Mouse (Mus musculus) macrophage (primary cell): ENCODE measurements around the gene Zfp983. TPM values are rescaled to one million over a fixed set of nuclear protein-coding genes. Genes with fewer than 3 reads are reported as not detected.

Experiments used
- H3K27ac ChIP-seq: fragments of 350-480 bp; formaldehyde crosslinking; 2 replicates; pipeline ENCODE4 v1.9.0; 2021
- H3K36me3 ChIP-seq: fragments of 350-480 bp; formaldehyde crosslinking; 2 replicates; pipeline ENCODE4 v1.9.0; 2021; ENCODE audit errors: inconsistent target
- H3K4me3 ChIP-seq: fragments of 350-480 bp; formaldehyde crosslinking; 2 replicates; pipeline ENCODE4 v1.9.0; 2021; ENCODE audit errors: inconsistent target
- H3K79me2 ChIP-seq: fragments of 350-480 bp; formaldehyde crosslinking; 2 replicates; pipeline ENCODE4 v1.9.0; 2021; ENCODE audit errors: inconsistent target
- WGBS: methylation state at CpG from one replicate; pipeline ENCODE4 v1.1.7; 2026; ENCODE audit warnings: inconsistent platforms; ENCODE audit not compliant: missing documents; 5-methylcytosine and 5-hydroxymethylcytosine counted together
- polyA plus RNA-seq: library from polyadenylated mRNA; stranded (reverse); fragments of 250-400 nt; gene quantifications from 3 replicates; pipeline ENCODE4 v1.2.4, GENCODE M21; 2018; ENCODE audit warnings: inconsistent platforms

Zfp983 gene
- polyA plus RNA-seq, 1 experiment from 2014 or later = 2.1 TPM

- Histone ChIP-seq H3K79me2 (no peaks in the 10 kb centered on the region), H3K4me3 (no peak overlapping the region), H3K36me3 (no peaks in the 10 kb centered on the region), H3K27ac (no peak overlapping the region)
- 6% methylated on average over 1 of the region's 1 CpGs for WGBS
Measured at GRCm38 (mm10) chr17:21703414-21703813, 53.0 kb downstream of the Zfp983 start.

GRCm38 (mm10) chr17:21707343-21707996 lies 57.0 kb downstream of the Zfp983 start, which contains the start of gene Zfp760:
Zfp760 (plus strand) TSS chr17:21707741.
- 13% methylated on average over 26 of the region's 26 CpGs for WGBS
- peak within 1 kb of the TSS; percentile 46 for H3K27ac ChIP-seq
- H3K4me3 ChIP-seq = peak within 1 kb of the TSS; percentile 67
- no peaks in the 10 kb centered on the region for H3K79me2 ChIP-seq
- H3K36me3 ChIP-seq = no peaks in the 10 kb centered on the region

DNA sequence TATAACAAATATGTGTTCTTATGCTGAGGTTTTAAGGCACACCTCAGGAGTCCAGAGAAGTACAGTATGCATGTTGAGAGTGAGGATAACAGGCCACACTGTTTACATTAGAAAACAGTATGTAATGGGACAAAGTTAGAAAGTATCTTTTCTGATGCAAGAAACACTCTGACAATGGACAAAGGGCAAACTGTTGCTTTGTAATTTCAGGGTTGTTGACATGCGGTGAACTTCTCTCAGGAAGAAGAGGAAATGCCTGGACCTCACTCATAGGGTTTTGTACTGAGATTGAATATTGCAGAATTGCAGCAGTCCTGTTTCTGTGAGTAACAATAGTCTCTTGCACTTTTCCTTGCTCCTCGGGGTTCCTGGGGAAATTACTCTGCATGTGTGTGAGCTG lies 58.0 kb downstream of the Zfp983 start:
- Histone ChIP-seq H3K4me3 (peak overlapping the region; percentile 67), H3K27ac (0 out of 2 replicates have a peak overlapping the region, but pooled peaks have one; percentile 46), H3K36me3 (no peaks in the 10 kb centered on the region), H3K79me2 (no peaks in the 10 kb centered on the region)
- WGBS = 3% methylated on average over 2 of the region's 2 CpGs

Other genes starting within 250 kb of the Zfp983 start
- 2.9 to 5.2 TPM (median 4.6 TPM) in 3 replicates for gene Zfp54, start 227.4 kb upstream of the Zfp983 start, polyA plus RNA-seq
- 5.0 to 11.8 TPM (median 7.5 TPM) in 3 replicates for gene Zfp51, start 200.2 kb upstream of the Zfp983 start, polyA plus RNA-seq
- gene Zfp53, start 161.6 kb upstream of the Zfp983 start, polyA plus RNA-seq = 5.6 to 11.7 TPM (median 10.3 TPM) in 3 replicates
- gene Zfp52, start 115.1 kb upstream of the Zfp983 start, polyA plus RNA-seq = 11.0 to 21.1 TPM (median 13.0 TPM) in 3 replicates
- 5.0 to 9.7 TPM (median 7.9 TPM) in 3 replicates for gene Zfp948, start 83.6 kb upstream of the Zfp983 start, polyA plus RNA-seq
- gene Gm10226, start 41.2 kb downstream of the Zfp983 start, polyA plus RNA-seq = 7.3 to 39.8 TPM in 2 of 3 replicates, not detected in the other
- gene Zfp760, start 57.1 kb downstream of the Zfp983 start, polyA plus RNA-seq = 1.8 to 2.9 TPM (median 2.7 TPM) in 3 replicates
- gene Zfp229, start 80.2 kb downstream of the Zfp983 start, polyA plus RNA-seq = 1.2 to 3.1 TPM (median 2.6 TPM) in 3 replicates
- 0.27 to 1.2 TPM (median 0.48 TPM) in 3 replicates for gene Zfp820, start 195.1 kb downstream of the Zfp983 start, polyA plus RNA-seq